Mouse (Mus musculus): Measurements from ENCODE around the gene Polr3gl. TPM values are rescaled to one million over a fixed set of nuclear protein-coding genes. Genes with fewer than 3 reads are reported as not detected.
A peak's percentile ranks its signal among the peaks of the same experiment; 100 is the strongest.

The Polr3gl gene
- polyA plus RNA-seq, 1 experiment from 2014 or later = 42.8 TPM

DNA sequence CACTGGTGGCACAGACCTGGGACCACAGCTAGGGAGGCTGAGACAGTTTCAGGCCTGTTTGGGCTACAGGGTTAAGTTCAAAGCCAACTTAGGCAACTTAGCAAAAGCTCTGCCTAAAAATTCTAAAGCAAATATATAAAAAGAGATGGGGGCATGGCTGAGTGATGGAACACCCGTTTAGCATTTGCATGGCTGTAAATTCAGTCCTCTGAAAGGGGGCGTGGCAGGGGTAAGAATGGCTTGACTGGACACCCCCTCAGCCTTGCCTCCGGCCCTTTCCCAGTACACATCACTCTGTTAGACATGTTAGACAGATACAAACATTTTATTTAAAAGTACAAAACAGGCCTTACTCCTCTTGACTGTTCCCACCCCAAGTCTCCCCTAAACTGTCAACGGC is 16.4 kb downstream of the Polr3gl start:
- Histone ChIP-seq H3K27ac (replicated peaks) (peak overlapping the region; percentile 88), H3K9ac (0 out of 2 replicates have a peak overlapping the region, but pooled peaks have one; percentile 43), H3K4me1 (replicated peaks) (peaks cover 35% of the 10 kb centered on the region), H3K4me3 (no peak overlapping the region), H3K36me3 (no peaks in the 10 kb centered on the region), H3K27me3 (peaks cover 8% of the 10 kb centered on the region; the same call in 1 of the 2 replicates), H3K9me3 (no peaks in the 10 kb centered on the region), H3K4me2 (peak overlapping the region; percentile 52; the same call in 1 of the 2 replicates)
- ATAC-seq (ENCODE audit: low read depth) = no peak
- WGBS = 39% methylated on average over 4 of the region's 4 CpGs

DNA sequence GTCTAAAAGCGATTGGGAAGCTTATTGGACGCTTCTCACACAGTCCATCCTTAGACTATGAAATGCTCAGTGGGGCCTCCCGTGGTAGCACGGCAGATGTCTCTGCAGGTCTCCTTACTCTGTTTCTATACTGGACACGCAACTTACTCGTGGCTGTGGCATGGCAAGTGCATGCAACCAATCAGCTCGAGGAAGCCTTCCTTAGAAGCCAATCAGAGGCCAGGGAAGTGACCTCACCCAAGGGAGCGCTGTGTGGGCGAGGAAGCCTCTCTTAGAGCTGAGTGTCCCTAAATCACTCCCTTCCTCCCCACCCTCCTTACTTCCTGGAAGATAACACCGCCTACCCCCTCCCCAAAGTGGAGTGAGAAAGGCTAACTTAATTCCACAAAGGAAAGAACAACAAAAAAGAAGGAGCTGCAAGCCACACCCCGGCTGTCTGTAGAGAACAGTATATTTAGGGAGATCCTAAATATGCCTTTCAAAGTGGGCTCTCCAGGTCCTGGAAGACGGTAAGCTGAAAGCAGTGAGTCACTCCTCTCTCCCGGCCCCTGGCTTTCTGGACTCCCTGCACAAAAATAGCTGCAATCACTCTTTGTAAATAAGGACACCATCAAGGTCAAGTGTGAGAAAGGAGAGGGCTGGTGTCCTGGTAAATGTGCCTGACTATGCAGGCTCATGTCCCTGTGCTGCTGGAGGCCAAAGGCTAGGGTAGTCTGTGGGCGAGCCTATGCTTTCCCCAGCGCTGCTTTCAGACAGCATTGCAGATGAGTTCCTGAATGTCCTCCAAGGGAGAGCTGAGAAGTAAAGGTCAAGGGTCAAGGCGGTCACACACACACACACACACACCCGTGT is 17.1 kb downstream of the Polr3gl start, which contains the start of gene Gm16253:
TSS of gene Gm16253 (plus strand) at position 295 of the 852 bp plus-strand sequence.
- Histone ChIP-seq H3K4me1 (replicated peaks) (peaks cover 35% of the 10 kb centered on the region), H3K4me3 (peak within 1 kb of the TSS; percentile 18)
- WGBS = 13% methylated on average over 17 of the region's 17 CpGs

DNA sequence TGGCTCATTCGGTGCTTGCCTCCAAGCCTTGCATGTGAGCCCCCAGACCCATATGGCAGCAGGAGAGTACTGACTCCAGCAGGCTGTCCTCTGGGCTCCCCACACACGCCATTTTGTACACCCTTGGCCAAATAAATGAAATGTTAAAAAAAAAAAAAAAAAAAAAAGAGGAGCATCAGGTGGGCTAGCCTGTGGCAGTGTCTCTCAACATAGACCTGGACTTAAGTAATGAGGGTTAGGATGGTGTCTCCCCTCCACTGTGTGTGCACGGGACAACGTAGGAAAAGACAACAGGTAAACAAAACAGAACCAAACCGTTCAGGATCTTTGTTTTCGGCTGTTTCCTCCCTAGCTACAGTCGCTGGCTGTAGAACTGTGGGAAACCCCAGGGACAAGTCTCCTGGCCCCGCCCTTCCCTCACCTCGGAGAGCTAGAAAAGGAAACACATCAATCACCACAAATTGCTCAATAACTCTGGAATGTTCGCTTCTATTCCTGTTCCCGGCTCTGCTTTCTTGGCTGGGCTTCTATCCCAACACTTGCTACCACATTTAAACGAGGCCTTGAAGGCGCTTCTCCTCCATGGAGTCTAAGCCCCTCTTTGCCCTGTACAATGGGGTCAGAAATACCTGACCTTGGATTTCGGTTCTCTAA is 17.8 kb downstream of the Polr3gl start:
- H3K4me2 ChIP-seq = peak overlapping the region; percentile 52
- H3K4me1 ChIP-seq (replicated peaks) = peaks cover 34% of the 10 kb centered on the region
- no peaks in the 10 kb centered on the region for H3K36me3 ChIP-seq
- H3K4me3 ChIP-seq = peak overlapping the region; percentile 18
- WGBS = 45% methylated on average over 14 of the region's 14 CpGs
- peak overlapping the region; percentile 43; the same call in 1 of the 2 replicates for H3K9ac ChIP-seq
- H3K27me3 ChIP-seq = no peaks in the 10 kb centered on the region; the same call in 1 of the 2 replicates
- H3K27ac ChIP-seq (replicated peaks) = peak overlapping the region; percentile 88
- no peak for ATAC-seq (ENCODE audit: low read depth)
- H3K9me3 ChIP-seq = no peaks in the 10 kb centered on the region

More for the DNA sequence above, 17.1 kb downstream of the Polr3gl start, which contains the start of gene Gm16253:
- peak; percentile 79 for ATAC-seq (ENCODE audit: low read depth)
- Histone ChIP-seq H3K4me2 (peak within 1 kb of the TSS; percentile 52), H3K9me3 (no peaks in the 10 kb centered on the region), H3K27me3 (peaks cover 5% of the 10 kb centered on the region; the same call in 1 of the 2 replicates), H3K36me3 (no peaks in the 10 kb centered on the region), H3K9ac (peak within 1 kb of the TSS; percentile 43; the same call in 1 of the 2 replicates), H3K27ac (replicated peaks) (peak within 1 kb of the TSS; percentile 88)

DNA sequence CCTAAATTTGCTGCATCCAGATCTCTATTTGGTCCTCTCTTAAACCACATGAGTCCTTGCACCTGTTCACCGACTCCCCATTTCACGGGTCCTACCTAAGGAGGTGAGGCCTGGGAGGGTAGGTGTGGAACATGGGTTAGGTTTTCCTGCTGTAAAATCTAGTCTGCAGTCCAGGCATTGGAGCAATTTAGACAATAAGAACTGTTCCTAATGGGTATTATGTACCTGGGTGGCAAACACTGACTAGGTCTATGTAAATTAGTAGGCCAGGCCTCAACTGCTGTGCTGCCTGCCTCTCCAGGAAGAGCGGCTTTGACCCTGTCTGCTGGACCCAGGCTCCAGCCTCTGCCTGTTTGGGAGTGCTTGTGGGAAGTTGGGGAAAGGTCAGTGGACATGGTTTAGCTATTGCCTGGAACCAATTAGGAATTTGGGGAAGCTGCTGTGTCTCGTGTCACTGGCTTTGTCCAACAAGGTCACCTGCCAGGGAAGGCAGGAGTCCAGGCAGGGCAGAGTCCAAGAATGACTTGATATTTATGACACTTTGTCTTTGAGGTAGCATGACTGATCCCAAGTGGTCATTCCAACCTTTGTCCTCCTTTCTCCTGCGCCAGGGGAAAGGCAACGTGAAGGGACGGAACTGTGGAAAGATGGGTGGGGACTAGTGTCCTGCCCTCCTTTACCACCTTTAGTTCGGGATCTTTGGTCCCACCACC is 18.6 kb downstream of the Polr3gl start:
- no peak for ATAC-seq (ENCODE audit: low read depth)
- Histone ChIP-seq H3K4me1 (replicated peaks) (peaks cover 27% of the 10 kb centered on the region), H3K36me3 (no peaks in the 10 kb centered on the region), H3K9me3 (no peaks in the 10 kb centered on the region), H3K4me2 (no peak overlapping the region), H3K9ac (no peak overlapping the region), H3K27me3 (no peaks in the 10 kb centered on the region), H3K4me3 (no peak overlapping the region), H3K27ac (replicated peaks) (peak overlapping the region; percentile 88; the same call in 1 of the 2 replicates)
- 70% methylated on average over 8 of the region's 8 CpGs for WGBS

DNA sequence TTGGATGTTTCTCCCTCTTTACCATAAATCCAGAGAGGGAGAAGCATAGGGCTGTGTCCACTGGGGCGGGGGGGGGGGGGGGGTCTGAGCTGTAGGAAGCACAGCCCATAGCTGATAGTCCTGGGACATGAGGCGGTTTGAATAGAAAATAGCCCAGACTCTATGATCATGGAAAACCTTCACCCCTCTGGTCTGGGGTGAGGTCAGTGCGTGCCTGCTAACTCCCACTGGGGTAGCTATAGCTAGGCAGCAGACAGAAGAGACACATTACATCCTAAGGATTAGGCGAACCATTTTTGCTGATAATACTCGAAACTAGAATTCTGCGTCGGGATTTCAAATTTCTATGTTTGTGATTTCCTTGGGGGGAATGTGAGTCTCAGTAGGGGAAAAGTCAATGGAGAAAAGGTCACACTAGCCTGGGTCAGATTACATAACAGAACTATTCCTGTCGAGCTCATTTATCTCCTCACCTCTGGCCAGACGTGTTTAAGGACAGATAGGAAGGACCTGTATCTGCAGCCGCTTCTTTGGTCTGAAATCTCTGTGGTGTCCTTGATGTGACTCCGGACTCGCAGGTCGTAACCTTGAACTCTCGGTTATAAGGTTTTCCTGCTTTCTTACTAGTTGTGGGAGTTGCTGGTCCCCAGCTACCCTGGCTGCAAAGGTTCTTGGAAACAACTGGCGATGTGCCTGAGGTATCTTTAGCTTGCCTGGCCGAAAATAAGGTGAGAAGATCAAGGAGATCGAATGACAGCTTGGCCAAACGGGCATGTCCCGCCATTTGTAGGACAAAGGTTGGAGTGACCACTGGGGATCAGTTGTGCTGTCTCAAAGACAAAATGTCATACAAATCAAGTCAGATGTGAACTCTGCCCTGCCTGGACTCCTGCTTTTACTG is 20.1 kb downstream of the Polr3gl start:
- peaks cover 20% of the 10 kb centered on the region for H3K4me1 ChIP-seq (replicated peaks)
- H3K36me3 ChIP-seq = no peaks in the 10 kb centered on the region
- no peaks in the 10 kb centered on the region for H3K27me3 ChIP-seq
- no peak overlapping the region for H3K4me2 ChIP-seq
- 85% methylated on average over 19 of the region's 19 CpGs for WGBS
- ATAC-seq (ENCODE audit: low read depth) = no peak
- H3K9ac ChIP-seq = no peak overlapping the region
- H3K4me3 ChIP-seq = no peak overlapping the region
- no peak overlapping the region for H3K27ac ChIP-seq (replicated peaks)
- no peaks in the 10 kb centered on the region for H3K9me3 ChIP-seq

DNA sequence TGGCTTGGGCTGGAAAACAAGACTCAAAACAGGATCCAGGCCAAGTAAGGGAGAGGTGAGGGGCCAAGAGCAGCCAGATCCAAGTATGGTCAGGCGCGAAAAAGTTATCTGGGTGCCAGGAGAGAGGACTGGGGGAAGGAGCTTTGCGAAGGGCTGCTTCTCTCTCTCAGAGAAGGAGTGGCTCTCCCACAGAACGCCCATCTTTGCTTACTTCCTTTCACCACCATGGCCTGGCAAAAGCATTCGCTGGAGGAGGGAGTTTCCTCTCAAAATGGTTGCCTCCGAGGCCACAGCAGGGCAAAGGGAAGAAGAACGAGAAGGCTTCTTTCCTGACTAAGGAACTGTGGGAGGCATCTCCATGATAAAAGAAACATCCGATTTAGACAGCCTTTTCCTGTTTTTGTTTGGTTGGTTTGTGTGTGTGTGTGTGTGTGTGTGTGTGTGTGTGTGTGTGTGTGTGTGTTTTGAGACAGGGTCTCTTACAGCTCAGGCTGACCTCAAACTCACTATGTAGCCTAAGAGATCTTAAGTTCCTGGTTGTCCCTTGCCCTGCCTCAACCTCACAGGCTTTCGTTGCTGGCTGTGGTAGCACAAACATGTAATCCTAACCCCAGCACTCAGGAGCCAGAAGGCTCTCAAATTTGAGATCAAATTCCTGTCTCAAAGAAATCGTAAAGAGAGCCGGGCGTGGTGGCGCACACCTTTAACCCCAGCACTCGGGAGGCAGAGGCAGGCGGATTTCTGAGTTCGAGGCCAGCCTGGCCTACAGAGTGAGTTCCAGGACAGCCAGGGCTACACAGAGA is 21.9 kb downstream of the Polr3gl start:
- Histone ChIP-seq H3K4me3 (no peak overlapping the region), H3K36me3 (no peaks in the 10 kb centered on the region), H3K9me3 (no peaks in the 10 kb centered on the region), H3K27ac (replicated peaks) (no peak overlapping the region), H3K4me2 (no peak overlapping the region), H3K27me3 (no peaks in the 10 kb centered on the region), H3K9ac (no peak overlapping the region), H3K4me1 (replicated peaks) (peaks cover 15% of the 10 kb centered on the region)
- no peak for ATAC-seq (ENCODE audit: low read depth)
- WGBS = 77% methylated on average over 16 of the region's 16 CpGs

DNA sequence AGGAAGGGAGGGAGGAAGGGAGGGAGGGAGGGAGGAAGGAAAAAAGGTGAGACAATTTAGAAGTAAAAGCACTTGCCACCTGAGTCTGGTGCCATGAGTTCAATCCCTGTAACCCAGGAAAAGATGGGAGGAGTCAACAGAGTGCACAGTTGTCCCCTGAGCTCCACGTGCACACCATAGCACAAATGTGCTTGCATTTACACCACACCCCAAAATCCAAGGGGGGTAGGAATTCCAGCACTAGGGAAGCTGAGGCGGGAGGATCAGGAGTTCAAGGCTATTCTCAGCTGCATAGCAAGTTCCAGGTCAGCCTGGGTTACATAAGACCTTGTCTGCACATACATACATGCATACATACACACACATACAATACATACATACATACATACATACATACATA is 22.6 kb downstream of the Polr3gl start:
- Histone ChIP-seq H3K9ac (no peak overlapping the region), H3K4me1 (replicated peaks) (peaks cover 7% of the 10 kb centered on the region), H3K27me3 (no peaks in the 10 kb centered on the region), H3K4me3 (no peak overlapping the region), H3K4me2 (no peak overlapping the region), H3K9me3 (no peaks in the 10 kb centered on the region), H3K36me3 (no peaks in the 10 kb centered on the region), H3K27ac (replicated peaks) (no peak overlapping the region)
- no peak for ATAC-seq (ENCODE audit: low read depth)
- WGBS = 61% methylated on average over 2 of the region's 2 CpGs

DNA sequence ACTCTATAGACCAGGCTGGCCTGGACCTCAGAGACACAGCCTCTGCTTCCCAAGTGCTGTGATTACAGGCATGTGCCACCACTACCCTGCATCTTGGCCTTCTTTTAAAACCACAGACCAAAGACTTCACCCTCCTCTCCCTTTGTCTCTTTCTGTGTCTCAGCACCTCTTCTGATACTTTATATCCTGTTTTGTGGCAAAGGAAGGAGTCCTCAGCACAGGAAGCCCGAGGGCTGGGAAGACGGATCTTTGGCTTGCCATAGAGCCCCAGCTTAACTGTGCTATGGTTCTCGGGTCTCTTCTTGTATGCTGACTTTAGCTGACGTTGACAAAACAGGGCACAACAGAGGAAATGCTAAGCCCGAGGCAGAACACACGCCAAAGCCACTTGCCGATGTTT is 23.3 kb downstream of the Polr3gl start:
- Histone ChIP-seq H3K36me3 (no peaks in the 10 kb centered on the region), H3K4me3 (no peak overlapping the region), H3K9me3 (no peaks in the 10 kb centered on the region), H3K27me3 (no peaks in the 10 kb centered on the region), H3K4me1 (replicated peaks) (peaks cover under 1% of the 10 kb centered on the region; the same call in 1 of the 2 replicates), H3K4me2 (no peak overlapping the region), H3K27ac (replicated peaks) (no peak overlapping the region), H3K9ac (no peak overlapping the region)
- no peak for ATAC-seq (ENCODE audit: low read depth)
- WGBS = 83% methylated on average over 7 of the region's 7 CpGs

DNA sequence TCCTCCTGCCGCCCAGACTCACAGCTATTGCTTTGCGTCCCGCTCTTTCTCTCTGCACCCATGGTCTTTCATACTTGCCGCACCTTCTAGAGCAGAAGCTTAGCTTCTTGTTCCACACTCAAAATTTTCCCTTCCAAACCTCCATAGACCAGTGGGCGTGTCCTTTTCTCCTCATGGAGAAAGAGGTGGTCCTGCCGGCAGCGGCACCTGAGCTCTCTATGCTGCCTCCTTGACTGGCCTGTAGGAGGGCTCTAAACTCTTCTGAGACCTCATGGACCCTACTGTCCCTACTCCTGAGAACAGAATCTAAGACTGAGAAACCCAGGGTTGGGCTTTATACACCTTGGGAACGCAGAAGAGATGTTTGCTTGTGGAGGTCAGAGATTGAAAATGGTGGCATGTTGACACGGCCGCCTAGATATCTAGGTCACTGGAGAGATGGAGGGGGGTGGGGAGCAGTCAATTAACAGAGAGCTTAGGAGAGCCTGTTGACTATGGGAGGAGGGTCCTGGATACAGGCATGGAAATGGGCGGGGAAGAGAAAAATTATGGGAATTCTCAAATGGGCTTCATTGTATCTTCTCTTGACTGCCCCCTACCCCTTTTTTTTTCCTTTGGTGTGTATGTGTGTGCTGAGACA is 23.9 kb downstream of the Polr3gl start:
- H3K4me1 ChIP-seq (replicated peaks) = no peaks in the 10 kb centered on the region
- WGBS = 85% methylated on average over 11 of the region's 11 CpGs
- no peak overlapping the region for H3K9ac ChIP-seq
- no peaks in the 10 kb centered on the region for H3K9me3 ChIP-seq
- H3K27me3 ChIP-seq = no peaks in the 10 kb centered on the region
- H3K4me3 ChIP-seq = no peak overlapping the region
- no peak for ATAC-seq (ENCODE audit: low read depth)
- no peak overlapping the region for H3K27ac ChIP-seq (replicated peaks)
- H3K36me3 ChIP-seq = no peaks in the 10 kb centered on the region
- H3K4me2 ChIP-seq = no peak overlapping the region

DNA sequence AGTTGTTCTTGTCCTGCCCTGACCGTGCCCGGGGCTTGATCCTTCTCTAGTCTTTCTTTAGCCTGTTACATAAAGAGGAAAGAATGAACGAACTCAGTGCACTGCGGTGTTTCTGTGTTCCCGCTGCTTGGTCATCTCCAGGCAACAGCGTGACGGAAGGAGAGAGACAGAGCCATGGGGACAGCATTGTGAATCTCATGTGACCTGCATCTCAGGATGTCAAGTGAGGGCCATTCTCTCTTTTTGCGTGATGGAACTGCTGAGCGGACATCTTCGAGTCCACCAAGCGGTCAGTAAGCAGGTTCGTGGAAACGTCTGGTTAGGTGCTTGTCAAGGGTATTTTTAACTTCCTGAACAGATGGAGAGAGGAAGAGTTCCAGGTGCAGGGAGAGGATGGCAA is 24.5 kb downstream of the Polr3gl start:
- Histone ChIP-seq H3K27ac (replicated peaks) (no peak overlapping the region), H3K9me3 (no peaks in the 10 kb centered on the region), H3K4me2 (no peak overlapping the region), H3K27me3 (no peaks in the 10 kb centered on the region), H3K4me3 (no peak overlapping the region), H3K4me1 (replicated peaks) (no peaks in the 10 kb centered on the region), H3K9ac (no peak overlapping the region), H3K36me3 (no peaks in the 10 kb centered on the region)
- no peak for ATAC-seq (ENCODE audit: low read depth)
- 90% methylated on average over 13 of the region's 13 CpGs for WGBS

All from neural tube, embryonic 13.5 days (tissue).